13 mouse cellular contexts compared by ENCODE assay signal in the genomic region with DNA sequence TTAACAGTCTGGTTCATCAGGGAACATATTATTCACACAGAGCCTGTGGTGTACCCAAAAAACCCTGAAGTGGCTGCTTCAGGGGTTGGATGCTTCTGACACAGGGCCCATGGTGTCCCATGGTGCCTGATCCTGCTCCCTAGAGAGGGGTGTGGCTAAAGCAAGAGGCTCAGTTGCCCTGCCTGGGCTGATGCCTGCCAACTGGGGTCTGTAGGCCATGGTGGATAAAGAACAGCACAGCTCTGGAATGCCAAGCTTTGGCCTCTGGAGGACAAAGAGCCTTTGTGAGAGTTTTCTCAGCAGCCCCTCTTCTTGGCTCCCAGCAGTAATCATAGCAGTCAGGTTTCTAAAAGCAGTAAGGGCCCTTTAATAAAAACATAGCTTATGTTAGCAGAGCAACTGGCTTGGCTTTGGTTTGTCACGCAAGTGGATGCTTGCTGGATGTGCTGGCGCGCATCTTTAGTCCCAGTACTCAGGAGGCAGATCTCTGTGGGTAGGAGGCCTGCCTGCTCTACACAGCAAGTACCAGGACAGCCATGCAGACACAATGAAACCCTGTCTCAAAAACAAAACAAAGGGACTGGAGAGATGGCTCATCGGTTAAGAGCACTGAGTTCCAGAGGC. TPM values are rescaled to one million over a fixed set of nuclear protein-coding genes. Genes with fewer than 3 reads are reported as not detected.
DNase-seq lines count a peak whose midpoint lies in the region; ATAC-seq and TF ChIP-seq lines count a peak whose summit lies in the region.
"Had no signal": no experiment of that assay in that cellular context is flagged by ENCODE, and none has a peak within 500 bp of the region (broad histone marks: within the 10 kb centered on the region; RNA-seq: fewer than 3 reads in every experiment).

No protein-coding gene starts in this region.

- no peaks in the 10 kb centered on the region; the same call in 1 of the 2 replicates for H3K4me1 ChIP-seq in intestine, embryonic 14.5 days (replicated peaks; ENCODE audit: control insufficient read depth, insufficient read depth, low read length)
- H3K4me1 ChIP-seq in intestine, postnatal 0 days (replicated peaks; ENCODE audit: control insufficient read depth, insufficient read depth, low read length): no peaks in the 10 kb centered on the region
- peaks cover 13% of the 10 kb centered on the region for H3K4me1 ChIP-seq in embryonic facial prominence, embryonic 10.5 days
- no peaks in the 10 kb centered on the region for H3K4me1 ChIP-seq in hindbrain, embryonic 11.5 days (replicated peaks; ENCODE audit: control insufficient read depth, insufficient read depth, low read length)
- H3K4me1 ChIP-seq in midbrain, embryonic 13.5 days (replicated peaks): peaks cover 19% of the 10 kb centered on the region
- H3K4me1 ChIP-seq in kidney, embryonic 15.5 days: peaks cover 3% of the 10 kb centered on the region

- no peak for TF ChIP-seq CTCF in intestine, postnatal 0 days (IDR thresholded peaks at IDR 0.05; ENCODE audit: low read depth)

- H3K4me3 ChIP-seq in intestine, embryonic 14.5 days (ENCODE audit: low read depth, low read length): no peak overlapping the region
- H3K4me3 ChIP-seq in intestine, postnatal 0 days (ENCODE audit: low read depth, low read length): no peak overlapping the region
- no peak overlapping the region for H3K4me3 ChIP-seq in embryonic facial prominence, embryonic 10.5 days
- H3K4me3 ChIP-seq in hindbrain, embryonic 11.5 days (ENCODE audit: low read depth, low read length): no peak overlapping the region
- H3K4me3 ChIP-seq in midbrain, embryonic 13.5 days (replicated peaks): no peak overlapping the region
- H3K4me3 ChIP-seq in kidney, embryonic 15.5 days (replicated peaks): no peak overlapping the region
- H3K4me3 ChIP-seq: liver, embryonic 13.5 days had no signal

- no peak overlapping the region for H3K27ac ChIP-seq in intestine, embryonic 14.5 days (ENCODE audit: low read depth)
- H3K27ac ChIP-seq in intestine, postnatal 0 days (ENCODE audit: low read depth, low read length): no peak overlapping the region
- H3K27ac ChIP-seq in embryonic facial prominence, embryonic 10.5 days (replicated peaks): 0 out of 2 replicates have a peak overlapping the region, but pooled peaks have one; percentile 35
- H3K27ac ChIP-seq in hindbrain, embryonic 11.5 days (ENCODE audit: low read depth, low read length): peak overlapping the region; percentile 30; the same call in 1 of the 2 replicates
- peak overlapping the region; percentile 44 for H3K27ac ChIP-seq in midbrain, embryonic 13.5 days
- no peak overlapping the region for H3K27ac ChIP-seq in kidney, embryonic 15.5 days
- H3K27ac ChIP-seq: liver, embryonic 13.5 days had no signal

- no peaks in the 10 kb centered on the region for H3K27me3 ChIP-seq in intestine, embryonic 14.5 days (replicated peaks; ENCODE audit: control insufficient read depth, insufficient read depth, low read length)
- no peaks in the 10 kb centered on the region for H3K27me3 ChIP-seq in intestine, postnatal 0 days (replicated peaks; ENCODE audit: control insufficient read depth, insufficient read depth, low read length)
- no peaks in the 10 kb centered on the region for H3K27me3 ChIP-seq in embryonic facial prominence, embryonic 10.5 days (replicated peaks; ENCODE audit: low read depth, poor library complexity, severe bottlenecking)
- H3K27me3 ChIP-seq in hindbrain, embryonic 11.5 days (ENCODE audit: control insufficient read depth, insufficient read depth, low read length): no peaks in the 10 kb centered on the region
- no peaks in the 10 kb centered on the region for H3K27me3 ChIP-seq in midbrain, embryonic 13.5 days
- H3K27me3 ChIP-seq in kidney, embryonic 15.5 days: no peaks in the 10 kb centered on the region; the same call in 1 of the 2 replicates
- H3K27me3 ChIP-seq: liver, embryonic 13.5 days had no signal

- H3K9ac ChIP-seq in intestine, embryonic 14.5 days (ENCODE audit: low read length): no peak overlapping the region
- H3K9ac ChIP-seq in intestine, postnatal 0 days (ENCODE audit: low read depth, low read length): no peak overlapping the region
- no peak overlapping the region for H3K9ac ChIP-seq in hindbrain, embryonic 11.5 days (ENCODE audit: low read depth, low read length)
- H3K9ac ChIP-seq in midbrain, embryonic 13.5 days (replicated peaks): 0 out of 2 replicates have a peak overlapping the region, but pooled peaks have one; percentile 6
- no peak overlapping the region for H3K9ac ChIP-seq in kidney, embryonic 15.5 days
- H3K9ac ChIP-seq: liver, embryonic 13.5 days had no signal

- H3K9me3 ChIP-seq in intestine, embryonic 14.5 days (ENCODE audit: control insufficient read depth, low read length): no peaks in the 10 kb centered on the region
- H3K9me3 ChIP-seq in intestine, postnatal 0 days (ENCODE audit: control insufficient read depth): no peaks in the 10 kb centered on the region
- no peaks in the 10 kb centered on the region for H3K9me3 ChIP-seq in embryonic facial prominence, embryonic 10.5 days
- no peaks in the 10 kb centered on the region for H3K9me3 ChIP-seq in hindbrain, embryonic 11.5 days (ENCODE audit: control insufficient read depth, low read length)
- no peaks in the 10 kb centered on the region for H3K9me3 ChIP-seq in midbrain, embryonic 13.5 days
- H3K9me3 ChIP-seq in kidney, embryonic 15.5 days (replicated peaks): no peaks in the 10 kb centered on the region
- H3K9me3 ChIP-seq: liver, embryonic 13.5 days had no signal

- H3K4me2 ChIP-seq in intestine, embryonic 14.5 days (ENCODE audit: low read length): no peak overlapping the region
- H3K4me2 ChIP-seq in intestine, postnatal 0 days (replicated peaks; ENCODE audit: low read depth): no peak overlapping the region
- H3K4me2 ChIP-seq in hindbrain, embryonic 11.5 days (replicated peaks; ENCODE audit: low read depth, low read length): no peak overlapping the region
- H3K4me2 ChIP-seq in midbrain, embryonic 13.5 days (replicated peaks): no peak overlapping the region
- H3K4me2 ChIP-seq in kidney, embryonic 15.5 days: no peak overlapping the region
- H3K4me2 ChIP-seq: liver, embryonic 13.5 days had no signal

- peak; percentile 46 for DNase-seq in intestine, embryonic 14.5 days (ENCODE audit: low spot score)
- DNase-seq in embryonic facial prominence, embryonic 10.5 days (ENCODE audit: low spot score): peak; percentile 29
- DNase-seq in hindbrain, embryonic 11.5 days (ENCODE audit: low spot score): peak; percentile 22
- DNase-seq in adrenal gland, adult 8-10 months: no peak
- DNase-seq in left cerebral cortex, adult 11 months (ENCODE audit: low spot score): no peak
- DNase-seq: liver, embryonic 13.5 days had no signal

- 77% methylated on average over 4 of the region's 4 CpGs for WGBS in intestine, embryonic 14.5 days
- WGBS in intestine, postnatal 0 days: 84% methylated on average over 4 of the region's 4 CpGs
- 51% methylated on average over 4 of the region's 4 CpGs for WGBS in embryonic facial prominence, embryonic 10.5 days
- WGBS in hindbrain, embryonic 11.5 days: 73% methylated on average over 4 of the region's 4 CpGs
- 59% methylated on average over 4 of the region's 4 CpGs for whole genome bisulfite sequencing in midbrain, embryonic 13.5 days
- 84% methylated on average over 4 of the region's 4 CpGs for WGBS in kidney, embryonic 15.5 days

- H3K36me3 ChIP-seq in intestine, embryonic 14.5 days (ENCODE audit: control insufficient read depth, insufficient read depth, low read length): peaks cover 36% of the 10 kb centered on the region
- H3K36me3 ChIP-seq in intestine, postnatal 0 days (ENCODE audit: control insufficient read depth, insufficient read depth): peaks cover 29% of the 10 kb centered on the region
- H3K36me3 ChIP-seq in embryonic facial prominence, embryonic 10.5 days (replicated peaks): peaks cover 50% of the 10 kb centered on the region
- no peaks in the 10 kb centered on the region; the same call in 1 of the 2 replicates for H3K36me3 ChIP-seq in hindbrain, embryonic 11.5 days (ENCODE audit: control insufficient read depth, insufficient read depth, low read length)
- peaks cover 39% of the 10 kb centered on the region for H3K36me3 ChIP-seq in midbrain, embryonic 13.5 days
- H3K36me3 ChIP-seq in kidney, embryonic 15.5 days: peaks cover 46% of the 10 kb centered on the region

- no peak; the same call in 1 of the 2 replicates for ATAC-seq in intestine, embryonic 14.5 days (replicated peaks; ENCODE audit: low FRiP score, low TSS enrichment, low read depth)
- ATAC-seq in intestine, postnatal 0 days: no peak
- ATAC-seq in hindbrain, embryonic 11.5 days (ENCODE audit: low FRiP score): peak; percentile 69
- ATAC-seq in midbrain, embryonic 13.5 days: peak; percentile 76
- ATAC-seq in kidney, embryonic 15.5 days (replicated peaks; ENCODE audit: low FRiP score): no peak
- ATAC-seq: activated CD4-positive, CD25-positive, alpha-beta regulatory T cell, adult 4 months had no signal

RNA-seq across cellular contexts. Expression of a gene that starts 6.7 kb away (rescaled TPM):
- polyA plus RNA-seq in intestine, embryonic 14.5 days (2014; fragmentation: Nextera tagmentation; extraction: Ambion mirVana): 424 and 467 TPM in 2 replicates
- 415 and 419 TPM in 2 replicates for polyA plus RNA-seq in intestine, postnatal 0 days (2015; fragmentation: Nextera tagmentation; extraction: Ambion mirVana)
- 341 and 342 TPM in 2 replicates for polyA plus RNA-seq in embryonic facial prominence, embryonic 10.5 days (2016; fragmentation: Nextera tagmentation; extraction: Ambion mirVana)
- polyA plus RNA-seq in hindbrain, embryonic 11.5 days (2014; fragmentation: Nextera tagmentation; extraction: Ambion mirVana): 388 and 392 TPM in 2 replicates
- polyA plus RNA-seq in midbrain, embryonic 13.5 days (2015; fragmentation: Nextera tagmentation; extraction: Ambion mirVana): 576 and 596 TPM in 2 replicates
- 100 to 1,000 TPM; 279 to 327 (median 313) TPM for total RNA-seq in adrenal gland, adult 8-10 months (2022)
- polyA plus RNA-seq in kidney, embryonic 15.5 days (2015; fragmentation: Nextera tagmentation; extraction: Ambion mirVana): 409 and 435 TPM in 2 replicates

RNA-seq across cellular contexts. Expression of a gene that starts 13.6 kb away (rescaled TPM):
- polyA plus RNA-seq in intestine, embryonic 14.5 days (2014; fragmentation: Nextera tagmentation; extraction: Ambion mirVana): 0.09 TPM in 1 of 2 replicates, not detected in the other
- polyA plus RNA-seq in intestine, postnatal 0 days (2015; fragmentation: Nextera tagmentation; extraction: Ambion mirVana): not detected in 2 replicates
- polyA plus RNA-seq in embryonic facial prominence, embryonic 10.5 days (2016; fragmentation: Nextera tagmentation; extraction: Ambion mirVana): 0.05 TPM in 1 of 2 replicates, not detected in the other
- 0.09 and 0.10 TPM in 2 replicates for polyA plus RNA-seq in hindbrain, embryonic 11.5 days (2014; fragmentation: Nextera tagmentation; extraction: Ambion mirVana)
- 0.11 and 0.34 TPM in 2 replicates for polyA plus RNA-seq in midbrain, embryonic 13.5 days (2015; fragmentation: Nextera tagmentation; extraction: Ambion mirVana)
- total RNA-seq in adrenal gland, adult 8-10 months (2022): under 1 TPM in 1 of 4 experiments, not detected in 3; 0.56 TPM
- 0.33 and 0.39 TPM in 2 replicates for polyA plus RNA-seq in kidney, embryonic 15.5 days (2015; fragmentation: Nextera tagmentation; extraction: Ambion mirVana)
- total RNA-seq: neutrophil, adult 5-6 weeks had no signal
- polyA plus RNA-seq: liver, embryonic 13.5 days had no signal

RNA-seq across cellular contexts. Expression of a gene that starts 17.5 kb away (rescaled TPM):
- not detected in 2 replicates for polyA plus RNA-seq in intestine, embryonic 14.5 days (2014; fragmentation: Nextera tagmentation; extraction: Ambion mirVana)
- polyA plus RNA-seq in intestine, postnatal 0 days (2015; fragmentation: Nextera tagmentation; extraction: Ambion mirVana): not detected in 2 replicates
- not detected in 2 replicates for polyA plus RNA-seq in embryonic facial prominence, embryonic 10.5 days (2016; fragmentation: Nextera tagmentation; extraction: Ambion mirVana)
- polyA plus RNA-seq in hindbrain, embryonic 11.5 days (2014; fragmentation: Nextera tagmentation; extraction: Ambion mirVana): 0.09 TPM in 1 of 2 replicates, not detected in the other
- 0.08 TPM in 1 of 2 replicates, not detected in the other for polyA plus RNA-seq in midbrain, embryonic 13.5 days (2015; fragmentation: Nextera tagmentation; extraction: Ambion mirVana)
- total RNA-seq in adrenal gland, adult 8-10 months (2022): not detected
- polyA plus RNA-seq in kidney, embryonic 15.5 days (2015; fragmentation: Nextera tagmentation; extraction: Ambion mirVana): not detected in 2 replicates
- total RNA-seq: gastrocnemius, postnatal 4 days had no signal
- polyA plus RNA-seq: activated CD4-positive, CD25-positive, alpha-beta regulatory T cell, adult 4 months; kidney, embryonic 16.5 days; liver, embryonic 13.5 days had no signal

RNA-seq across cellular contexts. Expression of a gene that starts 29.5 kb away (rescaled TPM):
- not detected in 2 replicates for polyA plus RNA-seq in intestine, embryonic 14.5 days (2014; fragmentation: Nextera tagmentation; extraction: Ambion mirVana)
- not detected in 2 replicates for polyA plus RNA-seq in intestine, postnatal 0 days (2015; fragmentation: Nextera tagmentation; extraction: Ambion mirVana)
- polyA plus RNA-seq in embryonic facial prominence, embryonic 10.5 days (2016; fragmentation: Nextera tagmentation; extraction: Ambion mirVana): not detected in 2 replicates
- not detected in 2 replicates for polyA plus RNA-seq in hindbrain, embryonic 11.5 days (2014; fragmentation: Nextera tagmentation; extraction: Ambion mirVana)
- not detected in 2 replicates for polyA plus RNA-seq in midbrain, embryonic 13.5 days (2015; fragmentation: Nextera tagmentation; extraction: Ambion mirVana)
- not detected for total RNA-seq in adrenal gland, adult 8-10 months (2022)
- polyA plus RNA-seq in kidney, embryonic 15.5 days (2015; fragmentation: Nextera tagmentation; extraction: Ambion mirVana): not detected in 2 replicates
- total RNA-seq: gastrocnemius, postnatal 4 days; neutrophil, adult 5-6 weeks had no signal
- polyA plus RNA-seq: activated CD4-positive, CD25-positive, alpha-beta regulatory T cell, adult 4 months; kidney, embryonic 16.5 days; liver, embryonic 13.5 days had no signal

RNA-seq across cellular contexts. Expression of a gene that starts 40.9 kb away (rescaled TPM):
- polyA plus RNA-seq in intestine, embryonic 14.5 days (2014; fragmentation: Nextera tagmentation; extraction: Ambion mirVana): not detected in 2 replicates
- not detected in 2 replicates for polyA plus RNA-seq in intestine, postnatal 0 days (2015; fragmentation: Nextera tagmentation; extraction: Ambion mirVana)
- not detected in 2 replicates for polyA plus RNA-seq in embryonic facial prominence, embryonic 10.5 days (2016; fragmentation: Nextera tagmentation; extraction: Ambion mirVana)
- polyA plus RNA-seq in hindbrain, embryonic 11.5 days (2014; fragmentation: Nextera tagmentation; extraction: Ambion mirVana): not detected in 2 replicates
- polyA plus RNA-seq in midbrain, embryonic 13.5 days (2015; fragmentation: Nextera tagmentation; extraction: Ambion mirVana): not detected in 2 replicates
- not detected for total RNA-seq in adrenal gland, adult 8-10 months (2022)
- not detected in 2 replicates for polyA plus RNA-seq in kidney, embryonic 15.5 days (2015; fragmentation: Nextera tagmentation; extraction: Ambion mirVana)
- total RNA-seq: gastrocnemius, postnatal 4 days; neutrophil, adult 5-6 weeks had no signal
- polyA plus RNA-seq: activated CD4-positive, CD25-positive, alpha-beta regulatory T cell, adult 4 months; kidney, embryonic 16.5 days; liver, embryonic 13.5 days had no signal

Comparison
In these comparisons a context has a peak if more than half of its experiments do, and no peak if none do; other contexts are left out.
1. ATAC-seq: peak in hindbrain, embryonic 11.5 days (single experiment) and midbrain, embryonic 13.5 days (single experiment); none in intestine, embryonic 14.5 days (single experiment), intestine, postnatal 0 days (single experiment) and kidney, embryonic 15.5 days (single experiment).
2. DNase-seq: peak in intestine, embryonic 14.5 days (single experiment), embryonic facial prominence, embryonic 10.5 days (single experiment) and hindbrain, embryonic 11.5 days (single experiment); none in adrenal gland, adult 8-10 months (single experiment) and left cerebral cortex, adult 11 months (single experiment).
3. H3K27ac ChIP-seq: peak in embryonic facial prominence, embryonic 10.5 days (single experiment), hindbrain, embryonic 11.5 days (single experiment) and midbrain, embryonic 13.5 days (single experiment); none in intestine, embryonic 14.5 days (single experiment), intestine, postnatal 0 days (single experiment) and kidney, embryonic 15.5 days (single experiment).